Mouse (Mus musculus) spleen, postnatal 4 days (tissue): ENCODE measurements at regions not wholly inside any gene's neighbourhood (a gene's known extent, or its start where the extent isn't known, plus 50 kb on each side); places are given as distances from the start of the nearest gene placed in this dataset.

Experiments used
- DNase-seq, 2 experiments: peaks; one replicate each; pipeline ENCODE4 v3.0.0; 2022; ENCODE audit warnings: low spot score in 2 of 2

- DNase-seq = no peak
Observed at GRCm38 (mm10) chr4:81005507-81006328, 95.3 kb downstream of the Lurap1l start.

GRCm38 (mm10) chr4:81006546-81006945, 96.1 kb downstream of the Lurap1l start:
- no peak for DNase-seq

GRCm38 (mm10) chr4:81021850-81022249, 111.4 kb downstream of the Lurap1l start:
- DNase-seq = no peak

- no peak for DNase-seq
Observed at GRCm38 (mm10) chr4:81023436-81023983, 113.1 kb downstream of the Lurap1l start.

GRCm38 (mm10) chr4:81027558-81027957, 117.1 kb downstream of the Lurap1l start:
- no peak for DNase-seq

GRCm38 (mm10) chr4:81030671-81031070, 120.2 kb downstream of the Lurap1l start:
- DNase-seq = no peak

- DNase-seq = no peak
Observed at GRCm38 (mm10) chr4:81037336-81037902, 127.0 kb downstream of the Lurap1l start.

GRCm38 (mm10) chr4:81058227-81058626, 147.8 kb downstream of the Lurap1l start:
- DNase-seq = no peak

- no peak for DNase-seq
Observed at GRCm38 (mm10) chr4:81058809-81059208, 148.4 kb downstream of the Lurap1l start.

GRCm38 (mm10) chr4:81059356-81059755, 148.9 kb downstream of the Lurap1l start:
- no peak for DNase-seq

- DNase-seq = no peak
Observed at GRCm38 (mm10) chr4:81082290-81082947, 172.0 kb downstream of the Lurap1l start.

GRCm38 (mm10) chr4:81085188-81085587, 174.7 kb downstream of the Lurap1l start:
- DNase-seq = no peak

- DNase-seq = no peak
Observed at GRCm38 (mm10) chr4:81096581-81096980, 186.1 kb downstream of the Lurap1l start.

GRCm38 (mm10) chr4:81097597-81097996, 187.2 kb downstream of the Lurap1l start:
- no peak for DNase-seq

GRCm38 (mm10) chr4:81101049-81101448, 190.6 kb downstream of the Lurap1l start:
- no peak for DNase-seq

GRCm38 (mm10) chr4:81111307-81111706, 200.9 kb downstream of the Lurap1l start:
- no peak for DNase-seq

GRCm38 (mm10) chr4:81116411-81116810, 206.0 kb downstream of the Lurap1l start:
- no peak for DNase-seq

GRCm38 (mm10) chr4:81124155-81124554, 213.7 kb downstream of the Lurap1l start:
- no peak for DNase-seq

- DNase-seq = no peak
Observed at GRCm38 (mm10) chr4:81129874-81130273, 219.4 kb downstream of the Lurap1l start.

GRCm38 (mm10) chr4:81173111-81173510, 262.7 kb downstream of the Lurap1l start:
- no peak for DNase-seq

GRCm38 (mm10) chr4:81177443-81178041, 265.1 kb downstream of the Mpdz start:
- no peak for DNase-seq
